ENCODE assay signal across 13 mouse cellular contexts in the genomic region with DNA sequence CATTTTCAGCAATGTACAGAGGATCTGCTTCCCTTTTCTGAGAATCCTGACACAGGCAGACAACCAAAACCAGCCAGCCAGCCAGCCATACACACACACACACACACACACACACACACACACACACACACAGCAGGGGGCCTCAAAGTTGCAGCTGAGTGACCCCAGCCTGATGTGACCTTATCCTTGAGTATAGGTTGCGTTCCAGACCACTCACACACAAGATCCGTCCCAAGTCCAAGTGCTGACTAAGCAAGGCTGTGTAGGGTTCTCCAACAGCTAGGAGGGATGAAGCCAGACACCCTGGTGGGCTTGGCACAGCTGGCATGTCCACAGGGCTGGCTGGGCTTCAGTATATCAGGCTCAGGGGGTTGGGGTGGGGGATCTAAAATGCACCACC. TPM values are rescaled to one million over a fixed set of nuclear protein-coding genes. Genes with fewer than 3 reads are reported as not detected.
DNase-seq lines count a peak whose midpoint lies in the region; ATAC-seq and TF ChIP-seq lines count a peak whose summit lies in the region.
"Had no signal": no experiment of that assay in that cellular context is flagged by ENCODE, and none has a peak within 500 bp of the region (broad histone marks: within the 10 kb centered on the region; RNA-seq: fewer than 3 reads in every experiment).

No protein-coding gene starts in this region.

- no peak overlapping the region for H3K4me2 ChIP-seq in lung, embryonic 14.5 days
- no peak overlapping the region for H3K4me2 ChIP-seq in liver, embryonic 16.5 days (ENCODE audit: low read depth, low read length)
- H3K4me2 ChIP-seq: hindbrain, embryonic 14.5 days; midbrain, embryonic 11.5 days had no signal

- no peaks in the 10 kb centered on the region for H3K9me3 ChIP-seq in lung, embryonic 14.5 days (ENCODE audit: low read depth, low read length)
- no peaks in the 10 kb centered on the region for H3K9me3 ChIP-seq in liver, embryonic 16.5 days (replicated peaks; ENCODE audit: control insufficient read depth, low read length)

- H3K27ac ChIP-seq in lung, embryonic 14.5 days (ENCODE audit: low read depth): no peak overlapping the region
- peak overlapping the region; percentile 25; the same call in 1 of the 2 replicates for H3K27ac ChIP-seq in liver, embryonic 16.5 days (ENCODE audit: low read length)
- H3K27ac ChIP-seq: hindbrain, embryonic 14.5 days had no signal

- 63% methylated on average over 2 of the region's 2 CpGs for WGBS in lung, embryonic 14.5 days
- WGBS in liver, embryonic 16.5 days (ENCODE audit: insufficient replicate concordance): 36% methylated on average over 2 of the region's 2 CpGs

- no peaks in the 10 kb centered on the region for H3K27me3 ChIP-seq in lung, embryonic 14.5 days (ENCODE audit: insufficient read depth, low read length)
- H3K27me3 ChIP-seq in liver, embryonic 16.5 days (ENCODE audit: control insufficient read depth, insufficient read depth, low read depth, low read length): peaks cover 3% of the 10 kb centered on the region; the same call in 1 of the 2 replicates

- H3K9ac ChIP-seq in lung, embryonic 14.5 days: no peak overlapping the region
- no peak overlapping the region for H3K9ac ChIP-seq in liver, embryonic 16.5 days (ENCODE audit: low read depth, low read length)
- H3K9ac ChIP-seq: hindbrain, embryonic 14.5 days had no signal

- no peak for TF ChIP-seq CTCF in lung, embryonic 14.5 days (IDR thresholded peaks at IDR 0.05; ENCODE audit: low read depth)

- H3K4me3 ChIP-seq in lung, embryonic 14.5 days (ENCODE audit: low read depth, low read length): no peak overlapping the region
- no peak overlapping the region for H3K4me3 ChIP-seq in liver, embryonic 16.5 days (ENCODE audit: low read depth, low read length)

- DNase-seq in embryo, embryonic 11 days: peak; percentile 32
- DNase-seq in embryo, embryonic 9.5 days (ENCODE audit: extremely low spot score): no peak
- no peak for DNase-seq in lung, embryonic 14.5 days
- DNase-seq in lung, postnatal 25 days (ENCODE audit: low spot score): no peak
- DNase-seq in induced T-regulatory cell, adult 2 months (ENCODE audit: low read depth): peak; percentile 20
- DNase-seq: B cell, adult 2 months; layer of hippocampus, adult 9-11 months; thymus, postnatal 14 days had no signal

- no peaks in the 10 kb centered on the region for H3K36me3 ChIP-seq in lung, embryonic 14.5 days (ENCODE audit: insufficient read depth)
- H3K36me3 ChIP-seq in liver, embryonic 16.5 days (ENCODE audit: control insufficient read depth, insufficient read depth): no peaks in the 10 kb centered on the region

- ATAC-seq in lung, embryonic 14.5 days (ENCODE audit: insufficient read depth): peak; percentile 23; the same call in 1 of the 2 replicates
- ATAC-seq in liver, embryonic 16.5 days (ENCODE audit: low read depth): no peak
- no peak for ATAC-seq in erythroid progenitor cell, adult 5-6 weeks (replicated peaks; ENCODE audit: low FRiP score, poor library complexity, severe bottlenecking)
- ATAC-seq in erythroblast, adult 5-6 weeks (replicated peaks; ENCODE audit: low FRiP score, poor library complexity, severe bottlenecking): no peak

- peaks cover 11% of the 10 kb centered on the region for H3K4me1 ChIP-seq in lung, embryonic 14.5 days (ENCODE audit: insufficient read depth)
- H3K4me1 ChIP-seq in liver, embryonic 16.5 days (ENCODE audit: control insufficient read depth, low read depth, low read length): peaks cover 29% of the 10 kb centered on the region

RNA-seq across cellular contexts. Expression of gene Ston2, which starts 23.7 kb away (rescaled TPM):
- 8.7 and 10.6 TPM in 2 replicates for polyA plus RNA-seq in lung, embryonic 14.5 days (2014; fragmentation: Nextera tagmentation; extraction: Ambion mirVana)
- 10.6 and 10.8 TPM in 2 replicates for polyA plus RNA-seq in liver, embryonic 16.5 days (2015; fragmentation: Nextera tagmentation; extraction: Ambion mirVana)
- 0.84 TPM in 1 of 2 replicates, not detected in the other for total RNA-seq in erythroid progenitor cell, adult 5-6 weeks (2015; ENCODE audit: low replicate concordance)
- 0.90 and 1.1 TPM in 2 replicates for total RNA-seq in erythroid progenitor cell, adult 5-6 weeks (2017; ENCODE audit: low replicate concordance)
- 0.58 and 1.5 TPM in 2 replicates for total RNA-seq in erythroblast, adult 5-6 weeks (2015; ENCODE audit: low replicate concordance)
- total RNA-seq in erythroblast, adult 5-6 weeks (2017; ENCODE audit: low replicate concordance): 0.70 and 2.0 TPM in 2 replicates

Comparison
In these comparisons a context has a peak if more than half of its experiments do, and no peak if none do; other contexts are left out.
1. DNase-seq: peak in embryo, embryonic 11 days (single experiment) and induced T-regulatory cell, adult 2 months (single experiment); none in embryo, embryonic 9.5 days (single experiment), lung, embryonic 14.5 days (single experiment) and lung, postnatal 25 days (single experiment).